Mouse (Mus musculus) lung, embryonic 15.5 days (tissue): Measurements from ENCODE around the gene Tmem192. TPM values are rescaled to one million over a fixed set of nuclear protein-coding genes. Genes with fewer than 3 reads are reported as not detected.
A peak's percentile ranks its signal among the peaks of the same experiment; 100 is the strongest.

Source experiments
- ATAC-seq: fragments of 200-750 bp; cut with Nextera tagmentation; 2 replicates; pipeline ENCODE4 v1.8.0; 2017; ENCODE audit warnings: moderate number of reproducible peaks, borderline replicate concordance; ENCODE audit not compliant: low FRiP score, low TSS enrichment; ENCODE audit errors: extremely low read depth
- H3K27ac ChIP-seq: fragments of 300-500 bp; sonication (generic); 2 replicates; pipeline ENCODE4 v1.5.1; 2015; ENCODE audit warnings: moderate library complexity, mild to moderate bottlenecking, inconsistent platforms
- H3K27me3 ChIP-seq: fragments of 300-500 bp; sonication (generic); 2 replicates; pipeline ENCODE4 v1.6.1; 2015; ENCODE audit warnings: inconsistent platforms
- H3K36me3 ChIP-seq: fragments of 300-500 bp; sonication (generic); 2 replicates; pipeline ENCODE4 v1.6.1; 2015; ENCODE audit warnings: inconsistent platforms
- H3K4me1 ChIP-seq: fragments of 300-500 bp; sonication (generic); 2 replicates; pipeline ENCODE4 v1.6.1; 2015; ENCODE audit warnings: inconsistent platforms
- H3K4me2 ChIP-seq: fragments of 300-500 bp; sonication (generic); 2 replicates; pipeline ENCODE4 v1.6.1; 2015; ENCODE audit warnings: inconsistent platforms, mild to moderate bottlenecking, moderate library complexity
- H3K4me3 ChIP-seq: fragments of 300-500 bp; sonication (generic); 2 replicates; pipeline ENCODE4 v1.5.1; 2015; ENCODE audit warnings: mild to moderate bottlenecking, inconsistent platforms
- H3K9ac ChIP-seq: fragments of 300-500 bp; sonication (generic); 2 replicates; pipeline ENCODE4 v1.6.1; 2015; ENCODE audit warnings: inconsistent platforms
- H3K9me3 ChIP-seq: fragments of 300-500 bp; sonication (generic); 2 replicates; pipeline ENCODE4 v1.6.1; 2016; ENCODE audit warnings: inconsistent platforms
- WGBS: fragments of 180-500 bp; shearing (Covaris S2); methylation state at CpG from one replicate; pipeline ENCODE4 v1.1.7; 2015; 5-methylcytosine and 5-hydroxymethylcytosine counted together
- polyA plus RNA-seq: library from polyadenylated mRNA; unstranded; fragments of >200 nt; fragmentation: Nextera tagmentation; extraction: Ambion mirVana; gene quantifications from 2 replicates; pipeline ENCODE4 v1.2.1, GENCODE M21; 2015

Tmem192 gene
- polyA plus RNA-seq, 1 experiment from 2014 or later, result 27.6 TPM

DNA sequence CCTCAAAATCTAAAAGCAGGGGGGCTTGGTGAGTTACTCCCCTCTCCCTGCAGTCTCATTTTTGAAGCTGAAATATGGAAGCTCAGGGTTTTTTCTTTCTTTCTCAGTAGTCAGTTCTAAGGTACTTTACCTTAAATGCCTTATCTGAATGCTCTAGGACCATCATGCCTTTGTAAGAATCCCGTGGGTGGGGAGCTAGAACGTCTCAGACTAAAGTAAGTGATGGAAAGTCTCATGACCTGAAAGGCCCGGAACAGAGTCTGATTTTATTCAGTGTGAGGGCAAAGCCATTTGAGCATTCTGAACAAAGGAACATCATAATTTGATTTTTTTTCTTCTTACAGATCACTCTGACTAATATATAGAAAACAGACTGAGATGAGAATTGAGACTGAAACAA, 12.0 kb upstream of the Tmem192 start:
- no peak overlapping the region for H3K9ac ChIP-seq
- H3K4me1 ChIP-seq, result peaks cover 7% of the 10 kb centered on the region; the same call in 1 of the 2 replicates
- 69% methylated on average over 3 of the region's 3 CpGs for WGBS
- H3K36me3 ChIP-seq, result no peaks in the 10 kb centered on the region
- no peaks in the 10 kb centered on the region for H3K9me3 ChIP-seq
- no peak overlapping the region for H3K4me3 ChIP-seq
- no peaks in the 10 kb centered on the region for H3K27me3 ChIP-seq
- no peak overlapping the region for H3K27ac ChIP-seq
- no peak for ATAC-seq
- no peak overlapping the region for H3K4me2 ChIP-seq

DNA sequence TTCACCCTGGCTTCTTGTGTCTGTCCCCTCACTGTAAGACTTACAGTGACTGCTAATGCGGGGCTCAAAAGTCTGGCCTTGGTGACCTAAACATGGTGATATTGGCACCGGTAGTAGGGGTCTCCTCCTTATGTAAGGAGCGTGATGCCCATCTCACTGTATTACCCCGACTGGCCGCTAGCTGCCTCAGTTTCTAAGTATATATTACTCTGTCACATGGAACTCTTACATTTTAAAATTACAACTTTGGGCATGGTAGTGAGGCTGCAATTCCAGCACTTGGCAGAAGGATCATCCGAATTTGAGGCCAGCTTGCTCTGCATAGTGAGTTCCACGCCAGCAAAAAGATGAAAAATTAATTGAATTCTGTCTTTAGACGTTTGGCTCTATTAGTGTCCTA, 6.0 kb upstream of the Tmem192 start:
- 72% methylated on average over 8 of the region's 8 CpGs for WGBS
- no peak overlapping the region for H3K9ac ChIP-seq
- no peak for ATAC-seq
- no peaks in the 10 kb centered on the region for H3K9me3 ChIP-seq
- no peak overlapping the region for H3K4me3 ChIP-seq
- no peak overlapping the region for H3K4me2 ChIP-seq
- H3K27ac ChIP-seq, result no peak overlapping the region
- H3K36me3 ChIP-seq, result no peaks in the 10 kb centered on the region
- peaks cover 14% of the 10 kb centered on the region for H3K27me3 ChIP-seq
- peaks cover 9% of the 10 kb centered on the region; the same call in 1 of the 2 replicates for H3K4me1 ChIP-seq

DNA sequence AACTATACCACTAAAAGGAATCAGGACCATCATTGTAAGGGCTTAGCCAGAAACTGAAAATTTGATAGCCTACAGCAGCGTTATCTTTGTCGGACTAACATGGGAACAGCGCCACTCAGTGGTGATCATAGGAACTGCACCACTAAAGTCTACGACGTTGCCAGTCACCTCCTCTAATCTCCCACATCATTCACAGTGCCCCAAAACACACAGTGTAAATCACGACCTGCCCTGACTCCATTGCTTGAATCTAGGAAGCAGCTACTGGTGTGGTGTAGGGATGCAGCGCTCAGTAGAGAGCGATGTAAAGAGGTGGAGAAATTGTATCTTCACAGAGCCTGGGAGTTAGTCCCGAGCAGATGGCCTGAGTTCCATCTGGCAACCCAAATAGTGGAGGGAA, 5.5 kb upstream of the Tmem192 start:
- Histone ChIP-seq H3K4me1 (peaks cover 9% of the 10 kb centered on the region; the same call in 1 of the 2 replicates), H3K27me3 (peaks cover 14% of the 10 kb centered on the region), H3K4me3 (no peak overlapping the region), H3K4me2 (no peak overlapping the region), H3K9ac (no peak overlapping the region), H3K27ac (no peak overlapping the region), H3K9me3 (no peaks in the 10 kb centered on the region), H3K36me3 (no peaks in the 10 kb centered on the region)
- ATAC-seq, result peak; percentile 34; the same call in 1 of the 2 replicates
- WGBS, result 9% methylated on average over 9 of the region's 9 CpGs

DNA sequence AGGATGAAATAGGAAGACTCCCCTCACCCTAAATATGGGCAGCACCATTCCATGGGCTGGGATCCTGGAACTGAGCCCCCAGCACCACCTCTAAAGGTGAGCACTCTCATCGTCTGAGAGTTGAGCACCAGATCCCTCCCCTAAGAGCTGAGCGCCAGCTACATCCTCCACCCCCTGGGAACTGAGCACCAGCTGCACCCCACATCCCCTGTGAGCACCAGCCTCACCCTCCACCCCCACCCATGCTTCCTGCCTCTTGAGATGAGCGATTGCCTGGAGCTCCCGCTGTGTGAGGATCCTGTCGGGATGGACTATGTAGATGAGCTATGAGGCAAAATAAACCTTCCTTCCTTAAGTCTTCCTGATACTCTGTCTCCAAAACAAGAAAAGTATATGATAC, 4.0 kb upstream of the Tmem192 start:
- WGBS, result 13% methylated on average over 5 of the region's 5 CpGs

DNA sequence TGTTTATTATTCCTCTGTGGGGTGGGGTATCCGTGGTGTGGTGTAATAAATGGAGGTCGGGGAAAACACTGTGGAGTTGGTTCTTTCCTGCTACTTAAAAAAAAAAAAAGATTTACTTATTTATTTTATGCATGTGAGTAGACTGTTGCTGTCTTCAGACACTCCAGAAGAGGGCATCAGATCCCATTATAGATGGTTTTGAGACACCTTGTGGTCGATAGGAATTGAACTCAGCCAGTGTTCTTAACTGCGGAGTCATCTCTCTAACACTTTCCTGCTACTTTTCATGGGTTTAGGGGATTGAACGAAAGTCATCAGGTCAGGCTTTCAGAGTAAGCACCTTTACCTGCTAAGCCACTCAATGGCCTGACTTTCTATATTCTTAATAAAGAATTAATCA, 2.2 kb upstream of the Tmem192 start:
- H3K4me2 ChIP-seq, result no peak overlapping the region
- no peak overlapping the region for H3K27ac ChIP-seq
- no peak overlapping the region for H3K9ac ChIP-seq
- H3K27me3 ChIP-seq, result peaks cover 14% of the 10 kb centered on the region
- 0 out of 2 replicates have a peak, but pooled peaks cover 4% of the 10 kb centered on the region for H3K4me1 ChIP-seq
- ATAC-seq, result no peak
- H3K36me3 ChIP-seq, result no peaks in the 10 kb centered on the region
- no peaks in the 10 kb centered on the region for H3K9me3 ChIP-seq
- 26% methylated on average over 5 of the region's 5 CpGs for WGBS
- H3K4me3 ChIP-seq, result no peak overlapping the region

More for the DNA sequence above, 4.0 kb upstream of the Tmem192 start:
- no peak overlapping the region for H3K27ac ChIP-seq
- H3K4me3 ChIP-seq, result no peak overlapping the region
- no peak for ATAC-seq
- H3K4me2 ChIP-seq, result no peak overlapping the region
- H3K27me3 ChIP-seq, result peaks cover 14% of the 10 kb centered on the region
- no peaks in the 10 kb centered on the region for H3K36me3 ChIP-seq
- no peaks in the 10 kb centered on the region for H3K9me3 ChIP-seq
- no peak overlapping the region for H3K9ac ChIP-seq
- peaks cover 7% of the 10 kb centered on the region; the same call in 1 of the 2 replicates for H3K4me1 ChIP-seq

DNA sequence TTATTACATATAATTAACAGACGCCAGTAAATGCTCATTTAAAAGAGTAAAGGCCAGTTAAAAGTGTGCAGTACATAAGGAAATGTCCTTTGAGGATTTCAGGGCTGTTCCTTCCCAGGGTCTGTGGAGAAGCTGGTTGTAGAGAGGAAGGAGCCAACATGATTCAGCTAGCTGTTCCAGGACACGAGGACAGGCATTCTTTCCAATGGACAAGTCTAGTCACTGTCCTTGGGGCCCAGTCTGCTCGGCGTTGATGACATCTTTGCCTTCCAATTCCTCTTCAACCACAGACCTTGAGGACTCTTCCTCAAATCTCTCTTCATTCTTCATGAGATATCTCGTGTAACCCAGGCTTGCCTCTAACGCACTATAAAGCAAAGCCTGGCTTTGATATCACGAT, 1.4 kb upstream of the Tmem192 start:
- Histone ChIP-seq H3K4me2 (no peak overlapping the region), H3K27ac (no peak overlapping the region), H3K9me3 (no peaks in the 10 kb centered on the region), H3K27me3 (peaks cover 14% of the 10 kb centered on the region), H3K9ac (no peak overlapping the region), H3K4me3 (no peak overlapping the region), H3K36me3 (no peaks in the 10 kb centered on the region), H3K4me1 (0 out of 2 replicates have a peak, but pooled peaks cover 4% of the 10 kb centered on the region)
- WGBS, result 70% methylated on average over 7 of the region's 7 CpGs
- no peak for ATAC-seq

DNA sequence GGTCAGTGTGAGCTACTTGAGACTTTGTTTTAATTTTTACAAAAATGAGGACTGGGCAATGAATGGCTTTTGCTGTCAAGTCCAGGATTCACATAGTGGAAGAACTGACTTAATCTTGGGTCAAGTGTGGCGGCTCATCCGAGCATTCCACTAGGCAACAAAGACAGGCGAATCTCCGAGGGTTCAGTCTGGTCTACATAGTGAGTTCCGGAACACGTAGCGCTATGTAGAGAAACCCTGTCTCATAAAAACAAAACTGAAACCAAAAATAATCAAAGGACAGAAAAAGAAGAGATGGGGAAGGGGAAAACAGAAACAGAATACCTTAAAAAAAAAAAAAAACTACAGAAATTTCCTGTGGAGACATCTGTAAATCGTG, 555 bp upstream of the Tmem192 start:
- Histone ChIP-seq H3K4me2 (peak overlapping the region; percentile 66), H3K27ac (no peak overlapping the region), H3K9me3 (no peaks in the 10 kb centered on the region), H3K4me1 (0 out of 2 replicates have a peak, but pooled peaks cover 4% of the 10 kb centered on the region), H3K4me3 (peak overlapping the region; percentile 77), H3K27me3 (peaks cover 14% of the 10 kb centered on the region), H3K9ac (no peak overlapping the region), H3K36me3 (no peaks in the 10 kb centered on the region)
- ATAC-seq, result no peak
- WGBS, result 51% methylated on average over 8 of the region's 8 CpGs

DNA sequence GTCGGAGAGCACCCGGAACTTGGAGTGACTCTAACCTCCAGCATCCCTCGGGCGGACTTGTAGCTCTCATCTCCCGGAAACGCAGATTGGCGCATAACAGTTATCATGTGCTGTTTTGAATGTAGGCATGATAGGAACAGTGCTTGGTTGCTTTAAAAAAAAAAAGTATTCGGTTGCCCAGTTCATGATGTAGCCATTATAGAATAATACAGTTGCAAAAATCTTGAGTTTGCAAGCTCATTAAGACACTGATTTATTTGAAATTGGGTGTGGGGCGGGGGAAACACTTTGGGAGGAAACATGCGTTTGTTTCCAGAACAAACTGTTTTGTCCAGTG, 681 bp downstream of the Tmem192 start:
- Histone ChIP-seq H3K9ac (peak overlapping the region; percentile 62), H3K27me3 (peaks cover 8% of the 10 kb centered on the region), H3K9me3 (no peaks in the 10 kb centered on the region), H3K4me2 (peak overlapping the region; percentile 66), H3K4me3 (peak overlapping the region; percentile 77), H3K36me3 (no peaks in the 10 kb centered on the region), H3K4me1 (0 out of 2 replicates have a peak, but pooled peaks cover 2% of the 10 kb centered on the region), H3K27ac (peak overlapping the region; percentile 78)
- no peak for ATAC-seq
- WGBS, result 6% methylated on average over 10 of the region's 10 CpGs

DNA sequence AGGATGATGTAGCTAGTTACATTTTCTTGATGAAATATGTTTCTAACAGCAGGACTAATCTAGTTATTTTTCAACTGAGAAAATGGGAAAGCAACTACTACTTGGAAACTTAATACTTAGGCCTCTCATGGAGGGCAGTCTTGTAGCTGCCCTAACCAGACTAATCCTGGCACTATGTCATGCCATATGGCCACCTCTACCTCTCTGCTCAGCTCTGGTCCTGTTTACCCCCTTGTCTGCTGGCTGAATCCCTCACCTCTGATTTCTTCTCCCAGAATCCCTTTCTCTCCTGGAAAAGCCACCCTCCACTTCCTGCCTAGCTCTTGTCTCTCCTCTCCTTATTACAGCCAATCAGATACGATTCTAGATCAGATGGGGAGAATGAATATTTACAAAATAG, 1.4 kb downstream of the Tmem192 start:
- Histone ChIP-seq H3K9me3 (no peaks in the 10 kb centered on the region), H3K9ac (no peak overlapping the region), H3K4me3 (no peak overlapping the region), H3K4me1 (0 out of 2 replicates have a peak, but pooled peaks cover 2% of the 10 kb centered on the region), H3K4me2 (peak overlapping the region; percentile 66; the same call in 1 of the 2 replicates), H3K27ac (no peak overlapping the region), H3K36me3 (no peaks in the 10 kb centered on the region), H3K27me3 (0 out of 2 replicates have a peak, but pooled peaks cover under 1% of the 10 kb centered on the region)
- 63% methylated on average over 1 of the region's 1 CpGs for WGBS
- ATAC-seq, result no peak

DNA sequence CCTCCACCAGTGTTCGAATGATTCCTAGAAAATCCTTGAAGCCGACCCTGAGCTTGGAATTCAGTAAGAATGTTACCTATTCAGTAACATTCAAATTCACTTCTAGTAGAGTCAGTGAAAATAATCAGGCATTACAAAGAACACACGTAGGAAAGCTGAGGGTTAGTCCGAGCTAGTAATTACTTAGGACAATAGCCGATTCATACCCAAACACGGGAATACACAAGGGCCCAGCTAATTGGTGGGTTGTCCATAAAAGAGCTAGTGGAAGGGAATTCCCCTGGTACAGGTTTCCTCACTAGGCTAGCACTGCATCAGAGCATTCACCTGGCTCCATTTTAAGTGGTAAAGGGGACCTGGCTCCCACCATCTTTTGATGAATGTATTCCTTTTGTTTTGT, 5.1 kb downstream of the Tmem192 start:
- Histone ChIP-seq H3K4me2 (no peak overlapping the region), H3K4me1 (0 out of 2 replicates have a peak, but pooled peaks cover 2% of the 10 kb centered on the region), H3K9ac (no peak overlapping the region), H3K36me3 (no peaks in the 10 kb centered on the region; the same call in 1 of the 2 replicates), H3K9me3 (no peaks in the 10 kb centered on the region), H3K27me3 (no peaks in the 10 kb centered on the region), H3K27ac (no peak overlapping the region), H3K4me3 (no peak overlapping the region)
- ATAC-seq, result no peak
- 91% methylated on average over 6 of the region's 6 CpGs for WGBS

DNA sequence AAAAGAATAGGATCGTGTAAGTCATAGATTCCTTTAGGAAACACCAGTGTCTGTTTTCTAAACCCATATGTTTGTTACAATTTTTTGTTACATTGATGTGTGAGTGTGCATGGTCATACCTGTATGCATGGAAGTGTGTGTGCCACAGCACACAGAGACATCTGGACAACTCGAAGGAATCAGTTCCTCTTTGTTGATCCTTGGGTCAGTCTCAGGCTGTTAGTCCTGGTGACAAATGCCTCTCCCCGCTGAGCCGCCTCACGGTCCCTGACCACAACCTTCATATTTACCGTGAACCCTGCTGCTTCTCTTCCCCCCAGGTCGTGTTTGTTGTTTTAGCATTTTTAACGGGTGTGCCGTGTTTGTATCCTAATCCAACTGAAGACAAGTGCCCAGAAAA, 12.0 kb downstream of the Tmem192 start:
- no peak overlapping the region for H3K4me3 ChIP-seq
- peaks cover 9% of the 10 kb centered on the region for H3K36me3 ChIP-seq
- H3K27me3 ChIP-seq, result no peaks in the 10 kb centered on the region
- WGBS, result 77% methylated on average over 9 of the region's 9 CpGs
- no peaks in the 10 kb centered on the region for H3K4me1 ChIP-seq
- no peak overlapping the region for H3K9ac ChIP-seq
- no peaks in the 10 kb centered on the region for H3K9me3 ChIP-seq
- H3K27ac ChIP-seq, result no peak overlapping the region
- ATAC-seq, result no peak
- no peak overlapping the region for H3K4me2 ChIP-seq

DNA sequence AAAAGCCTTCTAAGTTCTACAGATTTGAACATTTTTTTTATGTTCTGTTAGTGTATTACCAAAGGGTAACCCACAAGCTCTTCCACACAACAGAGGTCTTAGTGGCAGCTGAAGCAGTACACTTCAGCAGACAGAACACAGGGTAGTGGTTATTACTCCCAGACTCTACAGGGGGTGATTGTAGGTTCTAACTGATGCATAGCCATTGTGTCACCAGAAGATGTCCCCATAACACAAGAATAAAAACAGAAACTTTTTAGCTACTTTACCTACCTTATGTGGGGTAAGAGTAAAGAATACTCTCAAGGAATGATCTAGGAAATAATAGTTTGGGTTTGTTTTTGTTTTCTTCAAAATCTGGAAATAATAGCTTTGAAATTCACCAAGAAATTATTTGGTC, 15.9 kb downstream of the Tmem192 start:
- Histone ChIP-seq H3K36me3 (peaks cover 9% of the 10 kb centered on the region), H3K4me3 (no peak overlapping the region)

More for the DNA sequence above, 15.9 kb downstream of the Tmem192 start:
- no peak for ATAC-seq
- Histone ChIP-seq H3K27me3 (no peaks in the 10 kb centered on the region), H3K4me2 (no peak overlapping the region), H3K9me3 (no peaks in the 10 kb centered on the region), H3K4me1 (no peaks in the 10 kb centered on the region), H3K27ac (no peak overlapping the region), H3K9ac (no peak overlapping the region)
